Mouse (Mus musculus) embryo, embryonic 9.5 days (tissue): ENCODE measurements around the gene Gm20683.

Experiments used
- DNase-seq: peaks from one replicate; pipeline ENCODE4 v3.0.0-alpha.2; 2017; ENCODE audit errors: extremely low spot score

The Gm20683 gene

GRCm38 (mm10) chr17:25795609-25796092 lies 45.9 kb downstream of the Gm20683 start, which contains the start of gene AC134908.4:
AC134908.4 (minus strand) TSS chr17:25795659.
- peak; percentile 95 for DNase-seq

DNA sequence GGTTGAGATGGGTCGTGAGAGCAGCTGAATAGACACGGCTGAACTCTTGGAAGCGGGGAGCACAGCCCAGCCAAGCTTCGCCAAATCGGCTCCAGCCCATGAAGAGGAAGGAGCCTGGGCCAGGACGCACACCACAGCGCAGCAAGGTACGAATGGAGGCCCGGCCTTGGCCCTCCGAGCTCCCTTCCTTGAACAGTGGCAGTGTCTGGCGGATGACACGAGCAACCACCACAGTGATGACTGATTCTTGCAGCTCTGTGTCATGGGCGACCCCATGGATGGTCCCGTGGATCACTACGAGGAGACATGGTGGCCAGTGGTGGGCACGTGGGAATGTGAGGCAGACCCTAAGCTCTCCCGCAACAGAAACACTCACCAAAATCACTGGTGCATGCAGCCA lies 46.6 kb downstream of the Gm20683 start:
- DNase-seq, result no peak

- DNase-seq, result peak; percentile 39
Observed at GRCm38 (mm10) chr17:25794197-25794596, 47.4 kb downstream of the Gm20683 start.

GRCm38 (mm10) chr17:25792615-25793014 lies 48.9 kb downstream of the Gm20683 start, which contains the start of gene Fam173a:
Fam173a (minus strand) TSS chr17:25792901.
- peak; percentile 77 for DNase-seq

DNA sequence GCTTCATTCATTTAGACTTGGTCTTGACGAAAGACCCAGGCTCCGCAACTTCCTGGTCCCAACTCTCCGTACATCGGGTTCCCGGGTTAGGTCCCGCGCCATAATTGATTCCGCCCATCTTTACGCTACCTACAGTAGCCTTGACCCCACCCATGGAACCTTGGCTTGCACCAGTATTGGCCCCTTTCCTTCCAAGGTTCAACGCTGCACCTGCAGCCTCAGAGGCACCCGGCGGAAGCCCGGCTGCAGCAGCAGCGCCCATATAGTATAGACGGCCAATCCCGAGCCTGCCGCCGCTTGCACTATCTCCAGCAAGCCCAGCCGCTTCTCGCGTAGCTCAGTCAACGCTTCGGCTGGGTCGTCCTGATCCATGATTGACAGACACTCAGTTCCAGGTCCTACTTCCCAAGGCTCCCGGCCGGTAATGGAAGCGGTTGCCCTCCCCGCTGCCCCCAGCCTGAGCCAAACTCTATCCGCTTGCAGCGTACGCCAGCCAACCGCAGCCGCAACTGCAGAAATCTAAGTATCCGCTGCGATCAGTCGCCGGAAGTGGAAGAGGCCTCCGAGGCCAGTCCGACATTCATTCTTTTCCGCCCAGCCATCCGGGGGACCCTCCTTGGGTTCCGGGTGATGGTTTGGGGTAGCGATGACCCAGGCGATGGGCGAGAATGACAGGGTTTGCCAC lies 49.6 kb downstream of the Gm20683 start:
- DNase-seq, result peak; percentile 90

GRCm38 (mm10) chr17:25791320-25791842 lies 50.2 kb downstream of the Gm20683 start:
- DNase-seq, result no peak

DNA sequence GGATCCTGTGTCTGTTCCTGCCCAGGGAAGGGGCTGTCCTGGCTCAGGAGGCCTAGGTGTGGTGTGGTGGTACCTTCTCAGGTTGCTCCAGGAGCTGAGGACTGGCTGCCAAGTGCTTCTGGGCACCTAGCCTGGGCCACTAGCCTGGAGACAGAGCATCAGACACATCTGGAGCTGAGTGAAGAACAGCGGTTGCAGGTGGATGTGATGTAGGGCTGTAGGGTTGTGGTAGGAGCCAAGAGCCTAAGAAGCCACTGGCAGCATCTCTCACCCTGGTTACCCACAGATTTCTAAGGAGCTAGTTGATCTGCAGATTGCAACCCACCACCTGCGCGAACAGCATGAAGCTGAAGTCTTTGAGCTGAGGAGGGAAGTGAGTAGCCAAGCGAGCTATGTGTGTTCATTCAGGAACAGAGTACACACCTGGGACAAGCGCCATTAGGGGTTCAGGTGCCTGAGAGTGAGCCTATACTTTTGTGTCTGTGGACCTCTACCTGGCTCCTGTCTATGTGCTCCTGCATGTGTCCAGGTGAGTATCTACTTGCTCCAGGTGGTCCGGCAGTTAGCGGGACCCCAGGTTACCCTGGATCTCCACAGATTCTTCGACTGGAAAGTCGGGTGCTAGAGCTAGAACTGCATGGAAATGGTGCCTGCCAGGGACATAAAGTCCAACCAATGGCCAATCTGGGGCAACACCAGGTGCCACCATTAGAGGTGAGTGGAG lies 54.6 kb downstream of the Gm20683 start:
- no peak for DNase-seq

DNA sequence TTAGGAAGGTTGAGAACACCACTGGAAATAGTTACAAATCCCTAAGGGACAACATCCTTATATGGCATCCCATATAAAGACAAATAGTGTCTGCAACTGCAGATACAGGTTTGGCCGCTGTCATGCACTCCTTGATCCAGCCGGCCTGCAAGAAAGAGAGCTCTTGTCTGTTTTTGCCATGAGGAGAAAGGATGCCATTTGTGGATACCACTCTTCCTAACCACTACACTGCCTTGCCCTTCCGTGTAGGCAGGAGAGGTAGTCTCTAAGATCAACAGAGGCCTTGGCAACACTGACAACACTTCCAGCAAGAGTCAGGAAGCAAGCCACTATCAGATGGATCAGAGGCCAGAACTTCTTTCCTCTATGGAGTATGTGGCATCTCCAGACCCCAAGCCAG lies 55.3 kb downstream of the Gm20683 start, which contains the start of gene Ccdc78:
TSS of gene Ccdc78 (plus strand) at position 301 of the 400 bp plus-strand sequence.
- no peak for DNase-seq

DNA sequence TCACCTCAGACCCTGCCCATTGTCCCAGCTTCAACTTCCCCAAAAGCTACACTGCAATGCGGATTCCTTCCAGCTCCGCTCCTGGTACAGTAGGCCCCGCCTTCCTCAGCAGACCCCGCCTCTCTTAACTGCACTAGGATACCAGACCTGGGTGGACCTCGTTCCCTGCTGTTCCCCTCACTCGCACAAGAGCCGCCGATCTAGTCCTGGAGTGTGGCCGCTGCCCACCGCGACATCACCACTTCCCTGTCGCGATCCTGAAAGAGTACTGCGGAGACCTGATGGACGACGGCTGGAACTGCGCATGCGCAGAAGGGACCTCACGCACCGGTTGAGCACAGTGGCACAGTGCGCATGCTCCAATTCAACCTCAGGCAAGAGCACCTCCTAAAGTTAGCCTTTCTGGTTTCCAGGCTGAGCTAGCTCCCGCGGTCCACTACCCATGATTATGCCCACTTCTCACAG lies 56.2 kb downstream of the Gm20683 start, which contains the start of gene Haghl:
TSS of gene Haghl (minus strand) at position 393 of the 465 bp plus-strand sequence.
- DNase-seq, result peak; percentile 97
